Mouse (Mus musculus) urinary bladder, postnatal 10 days (tissue): ENCODE measurements around the gene Akap9.
"Not testable (repeated sequence)": the region's sequence is repeated elsewhere in the genome, so short reads cannot be mapped to it uniquely, and the experiment has no call there.

Experiments used
- DNase-seq: peaks from one replicate; pipeline ENCODE4 v3.0.0; 2022; ENCODE audit warnings: low spot score

The Akap9 gene

DNA sequence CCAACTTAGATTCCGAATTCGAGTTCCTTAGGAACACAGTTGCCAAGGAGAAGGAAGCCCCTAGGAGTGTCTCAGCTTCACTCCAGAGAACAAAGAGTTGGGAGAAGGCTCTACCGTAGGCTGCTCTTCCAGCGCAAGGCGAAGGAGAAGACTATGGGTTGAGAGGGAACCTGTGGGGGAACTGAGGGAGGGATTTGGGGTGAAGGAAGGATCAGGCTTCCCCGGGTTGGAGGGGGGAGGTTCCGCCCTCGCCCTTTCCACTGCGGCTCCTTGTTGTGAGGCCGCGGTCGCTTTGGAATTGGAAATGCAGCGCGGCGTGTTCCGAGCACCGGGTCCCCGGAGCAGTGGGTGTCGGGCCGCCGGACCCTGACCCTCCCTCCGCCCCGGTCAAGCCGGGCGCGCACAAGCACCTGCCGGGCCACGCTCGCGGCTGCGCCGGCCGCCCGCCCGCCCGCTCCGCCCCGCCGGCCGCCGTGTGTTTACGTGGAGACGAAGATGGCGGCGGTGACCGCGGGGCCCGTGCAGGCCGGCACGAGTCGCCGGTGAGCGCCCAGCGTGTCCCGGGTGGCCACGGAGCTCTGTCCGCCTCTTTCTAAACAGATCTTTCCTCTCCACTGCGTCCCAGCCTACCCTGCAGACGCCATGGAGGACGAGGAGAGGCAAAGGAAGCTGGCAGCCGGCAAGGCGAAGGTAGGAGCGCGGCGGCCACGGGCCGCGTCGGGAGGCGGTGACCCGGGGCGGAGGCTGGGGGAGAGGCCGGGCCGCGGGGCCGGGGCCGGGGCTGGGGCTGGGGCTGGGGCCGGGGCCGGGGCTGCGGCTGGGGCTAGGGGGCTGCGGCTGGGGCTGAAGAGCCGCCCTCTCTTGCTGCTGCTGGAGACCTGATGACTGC, at the start of gene Akap9:
Akap9 (plus strand) TSS at position 254 of the 889 bp plus-strand sequence.
- DNase-seq, result no peak

DNA sequence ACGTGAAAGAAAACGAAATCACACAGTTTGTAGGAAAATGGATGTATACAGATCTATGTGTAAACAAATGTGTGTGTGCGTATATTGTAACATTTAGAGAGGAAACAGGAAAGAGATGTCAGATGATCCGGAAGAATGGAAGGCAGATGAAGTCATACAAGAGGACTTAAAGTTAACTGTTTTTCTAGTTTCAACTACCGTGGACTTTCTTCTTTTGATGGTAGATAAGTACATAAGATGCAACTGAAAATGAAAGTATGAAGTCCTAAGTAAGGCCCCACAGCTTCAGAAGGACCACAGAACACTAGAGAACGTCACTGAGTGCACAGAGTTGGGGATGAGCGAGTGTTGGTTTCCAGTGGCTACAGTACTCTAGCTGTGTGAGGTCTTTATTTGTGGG, 41.0 kb upstream of the Akap9 start:
- DNase-seq, result not testable (repeated sequence)

DNA sequence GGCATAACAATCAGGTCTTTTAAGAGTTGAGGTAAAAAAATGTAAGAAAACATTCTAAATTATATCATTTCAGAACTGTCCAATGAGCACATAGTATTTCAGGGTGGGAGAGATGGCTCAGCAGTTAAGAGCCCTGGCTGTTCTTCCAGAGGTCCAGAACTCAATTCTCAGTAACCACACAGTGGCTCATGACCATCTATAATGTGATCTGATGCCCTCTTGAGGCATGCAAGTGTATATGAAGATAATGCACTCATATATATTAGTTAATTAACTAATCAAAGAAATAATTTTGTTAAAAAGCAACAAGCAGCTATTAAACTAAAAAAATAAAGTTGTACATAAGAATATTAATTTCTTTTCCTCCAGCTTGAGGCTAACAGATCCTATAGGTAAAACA, 38.7 kb upstream of the Akap9 start:
- no peak for DNase-seq

DNA sequence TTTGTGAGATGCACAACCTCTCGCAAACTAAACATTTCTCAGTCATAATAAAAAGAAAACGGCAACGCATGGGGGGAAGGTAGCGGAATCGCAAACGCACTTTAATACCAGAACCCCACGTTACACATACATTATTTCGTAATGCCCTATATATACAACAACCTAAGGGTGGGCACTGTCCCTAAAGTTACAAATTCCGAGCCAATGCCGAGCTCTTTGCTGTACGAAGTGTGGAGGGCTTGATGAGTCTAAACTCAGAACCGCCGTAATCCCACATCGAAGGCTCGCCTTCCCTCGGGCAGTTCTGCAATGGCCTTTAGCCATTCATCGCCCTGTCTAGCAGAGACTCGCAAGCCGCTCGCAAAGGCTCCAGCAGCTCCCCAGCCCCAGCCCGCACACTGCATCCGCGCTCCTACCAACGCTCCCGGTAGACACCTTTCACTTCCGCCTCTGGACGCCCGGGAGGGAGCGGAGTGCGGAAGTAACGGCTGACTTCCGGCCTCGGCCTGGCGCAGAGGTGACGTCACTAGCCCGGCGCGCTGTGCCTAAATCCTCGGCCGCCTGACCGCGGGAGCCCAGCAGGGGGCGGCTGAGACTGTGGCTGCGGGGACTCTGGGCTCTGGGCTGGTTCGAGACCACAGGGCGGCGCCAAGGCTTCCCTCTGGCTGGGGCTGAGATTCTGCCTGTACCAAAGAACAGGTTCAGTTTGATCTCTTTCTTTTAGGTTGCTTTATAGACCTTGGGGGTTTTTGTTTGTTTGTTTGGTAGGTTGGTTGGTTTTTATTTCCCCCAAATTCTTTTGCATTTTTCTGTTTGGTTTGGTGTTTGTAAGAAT, 34.2 kb upstream of the Akap9 start, which contains the start of gene Mterf1a:
Mterf1a (minus strand) TSS at position 475 of the 835 bp plus-strand sequence.
- not testable (repeated sequence) for DNase-seq

DNA sequence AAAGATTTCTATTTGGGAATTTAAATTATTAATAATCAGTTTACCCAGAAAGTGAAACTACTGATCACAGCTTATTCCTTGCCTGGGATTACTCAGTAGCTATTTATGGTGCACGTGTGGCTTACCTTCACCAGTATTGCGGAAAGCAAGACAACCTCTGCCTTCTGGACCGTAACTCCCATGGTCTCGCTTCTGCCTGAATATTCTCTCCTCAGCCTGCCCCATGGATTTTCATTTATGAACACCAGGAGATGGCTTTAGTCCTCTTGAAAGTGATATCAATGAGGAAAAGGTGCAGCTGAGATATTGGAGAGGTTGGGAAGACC, 33.6 kb upstream of the Akap9 start:
- not testable (repeated sequence) for DNase-seq

DNA sequence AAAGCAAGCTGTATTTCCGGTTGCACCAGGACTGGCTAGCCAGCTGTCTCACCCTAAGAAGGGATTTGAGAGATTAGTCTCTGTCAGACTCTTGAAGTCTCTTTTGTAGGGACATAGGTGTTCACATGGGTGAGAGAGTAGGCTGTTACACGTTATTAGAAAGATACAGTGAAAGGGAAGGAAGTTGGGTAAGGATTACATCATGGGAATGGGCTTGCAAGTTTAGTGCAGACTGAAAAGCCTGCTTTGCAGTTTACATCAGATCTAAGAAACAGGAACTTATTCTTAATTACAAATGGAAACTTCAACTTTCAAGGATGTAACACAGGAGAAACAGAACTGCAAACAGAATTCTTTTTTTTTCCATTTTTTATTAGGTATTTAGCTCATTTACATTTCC, 22.4 kb upstream of the Akap9 start:
- DNase-seq, result no peak

DNA sequence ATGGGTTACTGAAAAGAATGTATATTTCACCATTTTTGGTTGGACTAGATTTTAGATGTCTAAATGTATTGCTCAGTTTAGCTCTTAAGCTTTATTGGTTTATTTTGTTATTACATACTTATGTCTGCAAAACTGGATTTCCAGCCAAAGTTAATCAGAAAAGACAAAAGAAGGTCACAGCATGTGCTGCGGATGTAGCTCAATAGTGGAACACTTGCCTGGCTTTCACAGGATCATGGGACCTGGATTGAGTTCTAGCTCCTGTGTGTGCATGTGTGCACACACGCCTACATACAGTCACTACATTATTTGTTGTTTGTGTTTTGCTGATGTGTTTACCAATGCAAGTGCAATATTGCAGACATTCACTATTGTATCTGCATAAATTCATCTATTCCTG, 5.5 kb upstream of the Akap9 start:
- DNase-seq, result no peak

DNA sequence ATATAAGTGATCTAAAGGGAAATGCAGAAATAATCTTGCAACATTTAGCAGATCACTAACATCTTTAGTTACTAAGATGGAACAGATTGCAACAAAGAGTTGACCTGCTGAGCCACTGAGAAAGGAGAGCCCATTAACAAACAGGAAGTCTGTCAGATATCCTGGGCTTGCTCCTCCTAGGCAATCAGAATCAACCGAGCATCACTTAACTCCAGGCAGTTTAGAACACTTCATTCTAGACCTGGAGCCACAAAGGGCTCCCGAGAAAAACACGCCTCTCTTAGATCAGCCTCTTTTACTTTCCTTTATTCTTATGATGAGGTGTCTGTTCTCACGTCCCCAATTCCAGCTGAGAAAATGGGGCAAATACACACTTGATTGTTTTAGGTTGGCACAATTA, 1.2 kb upstream of the Akap9 start:
- DNase-seq, result no peak

DNA sequence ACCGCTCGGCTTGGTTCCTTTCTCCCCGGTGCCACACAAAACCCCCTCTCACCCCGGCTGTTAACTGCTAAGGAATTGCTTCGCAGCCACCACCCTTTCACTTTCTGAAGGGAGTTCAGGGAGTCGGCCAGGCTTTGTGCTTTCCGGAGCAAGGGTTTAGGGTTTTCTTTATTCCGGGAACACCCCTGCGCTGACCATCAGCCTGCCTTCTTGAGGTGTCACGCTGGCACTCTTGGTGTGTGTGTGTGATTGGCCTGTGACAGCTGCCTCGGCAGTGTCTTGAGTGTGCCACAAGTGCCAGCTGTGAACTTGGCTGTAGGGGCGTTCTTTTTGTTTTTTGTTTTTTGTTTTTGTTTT, 814 bp downstream of the Akap9 start:
- DNase-seq, result no peak

DNA sequence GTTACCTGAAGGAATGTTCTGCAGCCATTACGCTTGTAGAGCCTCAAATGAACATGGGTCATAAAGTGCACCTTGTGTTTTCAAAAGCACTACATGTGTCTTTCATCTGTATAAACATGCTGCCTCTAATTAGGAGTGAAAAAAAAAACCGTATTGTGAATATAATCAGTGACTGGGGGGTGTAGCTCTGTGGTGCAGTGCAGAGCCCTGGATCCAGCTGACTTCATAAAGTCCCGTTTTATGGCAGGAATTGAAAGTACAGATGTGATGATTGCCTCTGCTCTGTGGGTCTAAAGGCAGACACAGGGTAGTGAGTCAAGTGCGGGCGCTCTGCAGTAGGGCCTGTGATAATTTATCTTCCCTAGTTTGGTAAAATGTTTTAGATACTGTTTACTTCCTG, 2.9 kb downstream of the Akap9 start:
- DNase-seq, result no peak

DNA sequence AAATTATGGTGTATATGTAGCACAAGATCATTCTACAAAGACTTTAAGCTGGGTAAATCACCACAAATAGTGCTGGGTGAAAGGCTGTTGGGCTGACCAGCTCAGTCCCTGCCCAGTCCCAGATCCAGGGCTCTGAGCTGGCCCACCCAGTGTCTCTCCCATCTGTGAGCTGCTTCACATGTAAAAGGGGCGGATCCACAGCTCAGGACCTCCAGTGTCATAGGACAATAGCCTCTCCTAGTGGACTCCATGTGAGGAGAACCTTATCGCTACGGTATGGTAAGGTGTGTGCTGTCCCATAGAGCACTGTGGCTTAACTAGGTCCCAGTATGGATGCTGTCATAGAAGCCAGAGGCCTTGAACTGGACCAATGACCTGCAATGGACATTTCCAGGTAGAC, 3.8 kb downstream of the Akap9 start:
- no peak for DNase-seq

DNA sequence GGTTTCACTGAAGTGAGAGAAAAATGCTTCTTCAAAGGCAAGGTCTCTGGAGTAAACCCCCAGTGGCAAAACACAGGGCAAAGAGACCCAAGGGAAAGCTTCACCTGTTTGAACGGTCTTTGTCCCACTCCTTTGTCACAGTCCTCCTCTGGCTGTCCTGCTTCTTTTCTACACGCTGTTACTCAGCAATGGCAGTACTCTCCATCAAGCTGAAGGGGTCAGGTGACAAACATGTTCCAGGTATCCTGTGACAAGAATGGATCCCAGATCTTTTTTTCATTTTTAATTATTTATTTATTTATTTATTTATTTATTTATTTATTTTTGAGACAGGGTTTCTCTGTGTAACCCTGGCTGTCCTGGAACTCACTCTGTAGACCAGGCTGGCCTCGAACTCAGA, 5.7 kb downstream of the Akap9 start:
- no peak for DNase-seq

DNA sequence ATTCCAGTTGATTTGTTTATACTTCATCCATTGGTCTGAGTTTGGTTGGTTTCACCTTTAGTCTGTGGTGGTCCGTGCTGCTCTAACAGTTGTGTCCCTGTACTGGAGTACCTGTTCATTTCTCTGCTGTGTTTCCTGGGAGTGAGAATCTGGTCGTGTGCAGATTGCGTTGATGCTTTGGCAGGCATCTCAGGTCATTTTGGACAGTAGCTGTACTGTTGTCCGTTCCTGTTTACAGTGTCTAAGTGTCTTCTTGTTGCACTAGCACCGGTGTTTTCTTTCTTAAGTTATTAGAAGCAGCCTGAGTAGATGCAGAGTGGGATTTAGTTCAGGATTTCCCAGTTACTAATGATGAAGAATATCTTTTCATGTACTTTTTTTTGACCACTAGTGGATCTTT, 7.4 kb downstream of the Akap9 start:
- no peak for DNase-seq

DNA sequence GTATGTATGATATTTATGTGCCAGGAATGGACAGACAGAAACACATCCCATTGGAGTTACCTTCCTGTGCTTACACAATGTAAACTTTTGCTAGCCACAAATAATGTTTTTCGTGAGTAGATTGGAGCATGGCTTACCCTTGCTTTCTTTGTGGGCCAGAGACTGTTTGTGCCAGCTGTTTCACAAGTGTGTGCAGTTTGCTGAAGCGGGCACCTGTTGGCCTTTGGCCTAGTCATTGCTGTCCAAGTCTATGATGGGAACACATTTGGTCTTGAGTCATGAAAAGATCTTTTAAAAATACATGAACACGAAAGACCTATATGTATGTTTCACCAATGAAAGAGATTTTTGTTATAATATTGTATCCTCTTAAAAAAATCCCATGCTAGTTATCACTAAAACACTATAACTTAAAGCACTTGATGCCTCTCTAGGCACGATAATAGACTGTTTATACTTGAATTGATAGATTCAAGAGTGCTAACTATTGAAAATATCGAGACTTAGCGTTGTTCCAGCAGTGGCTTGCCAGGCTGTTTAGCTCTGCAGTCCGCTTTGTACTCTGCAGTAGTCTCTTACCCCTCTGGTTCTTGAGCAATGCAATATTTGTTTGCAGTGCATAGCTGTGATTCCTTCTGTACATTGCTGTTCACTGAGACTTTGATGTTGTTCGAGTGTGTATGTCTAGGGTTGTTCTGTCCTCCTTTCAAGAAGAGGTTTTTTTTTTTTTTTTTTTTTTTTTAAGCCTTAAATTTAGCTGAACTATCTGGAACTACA, 8.1 kb downstream of the Akap9 start:
- DNase-seq, result no peak

DNA sequence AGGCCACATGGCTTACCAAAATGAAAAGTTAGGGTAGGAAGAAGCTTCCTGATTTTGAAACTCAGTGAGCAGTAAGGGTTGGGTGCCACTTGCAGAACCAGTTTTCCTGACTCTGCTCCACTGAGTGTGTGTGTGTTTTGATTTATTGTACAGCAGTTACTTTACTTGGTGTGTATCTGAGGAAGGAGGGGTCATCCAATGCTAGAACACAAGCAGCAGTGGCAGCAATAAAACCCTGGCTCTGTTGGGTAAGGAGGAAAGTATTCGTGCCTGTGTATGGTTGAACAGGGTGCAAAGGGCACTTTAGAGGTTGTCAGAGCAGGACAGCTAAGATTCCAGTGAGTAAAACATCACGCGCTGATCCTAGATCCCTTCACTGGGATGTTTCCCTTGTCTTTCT, 11.1 kb downstream of the Akap9 start:
- DNase-seq, result no peak

DNA sequence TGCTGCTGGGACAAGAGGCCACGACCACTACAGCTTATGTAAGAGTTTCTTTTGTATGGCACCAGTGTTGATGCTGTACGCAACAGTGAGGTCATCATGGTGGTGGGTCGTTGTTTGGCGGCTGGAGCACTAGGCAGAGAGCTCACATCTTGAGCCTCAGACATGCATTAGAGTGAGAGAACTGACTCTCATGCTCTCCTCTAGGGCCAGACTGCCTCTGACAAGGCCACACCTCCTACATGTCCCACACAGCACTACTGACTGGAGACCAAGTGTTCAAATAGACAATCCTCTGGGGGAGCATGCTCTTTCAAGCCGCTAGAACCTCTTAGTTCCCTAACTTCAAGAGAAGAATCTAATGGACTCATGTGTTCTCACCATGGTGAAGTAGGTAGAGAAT, 11.5 kb downstream of the Akap9 start:
- DNase-seq, result no peak

DNA sequence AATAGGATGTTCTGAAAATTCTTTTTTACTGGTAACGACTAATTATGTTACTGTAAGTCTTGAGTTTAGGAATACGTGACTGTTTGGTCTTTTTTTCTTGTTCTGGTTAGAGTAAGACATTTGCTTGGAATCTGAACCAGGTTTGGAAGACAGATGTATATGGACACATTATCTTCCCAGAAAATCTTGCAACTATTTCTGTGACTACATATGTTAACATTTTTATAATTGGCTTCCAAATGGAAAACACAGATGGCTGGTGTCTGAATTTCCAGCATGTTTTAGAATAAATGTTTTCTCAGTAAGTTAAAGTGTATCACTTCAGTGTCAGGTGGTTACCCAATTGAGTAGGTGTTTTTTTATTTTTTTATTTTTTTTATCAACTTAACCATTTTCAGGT, 13.4 kb downstream of the Akap9 start:
- DNase-seq, result no peak

DNA sequence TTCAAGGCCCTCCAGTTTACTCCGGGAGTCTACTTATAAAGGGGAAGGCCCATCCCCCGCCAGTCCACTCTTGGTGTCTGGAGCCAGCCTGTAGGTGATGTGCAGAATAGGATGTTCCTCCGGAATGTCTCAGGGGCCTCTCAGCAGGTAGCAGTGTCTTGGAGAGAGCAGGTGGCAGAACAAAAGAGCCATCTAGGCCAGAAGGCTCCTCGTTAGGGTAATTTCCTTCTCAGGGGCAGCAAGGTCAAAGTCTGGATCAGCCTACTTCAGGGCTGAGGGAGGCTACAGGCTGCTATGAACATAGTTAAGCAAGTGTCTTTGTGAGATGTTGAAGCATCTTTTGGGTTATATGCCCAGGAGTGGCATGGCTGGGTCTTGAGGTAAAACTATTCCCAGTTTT, 15.3 kb downstream of the Akap9 start:
- DNase-seq, result not testable (repeated sequence)

DNA sequence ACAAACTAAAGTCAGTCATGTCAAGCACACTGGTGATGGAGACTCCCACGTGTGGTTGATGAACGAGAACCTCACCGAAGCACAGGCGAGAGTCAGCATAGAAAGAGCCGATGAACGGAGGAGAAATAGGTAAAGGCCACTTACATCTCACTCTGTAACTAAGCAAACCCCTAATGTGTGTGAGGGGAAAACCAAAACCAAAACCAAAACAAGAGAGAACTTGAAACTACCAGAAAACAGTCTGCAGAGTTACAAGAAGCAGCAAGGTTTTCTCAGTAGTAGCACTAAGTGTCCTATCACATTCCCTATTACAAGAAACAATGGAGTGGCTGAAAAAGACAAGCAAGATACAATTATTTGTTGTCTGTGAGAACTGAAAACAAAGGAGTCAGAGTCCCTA, 24.6 kb downstream of the Akap9 start:
- DNase-seq, result no peak

DNA sequence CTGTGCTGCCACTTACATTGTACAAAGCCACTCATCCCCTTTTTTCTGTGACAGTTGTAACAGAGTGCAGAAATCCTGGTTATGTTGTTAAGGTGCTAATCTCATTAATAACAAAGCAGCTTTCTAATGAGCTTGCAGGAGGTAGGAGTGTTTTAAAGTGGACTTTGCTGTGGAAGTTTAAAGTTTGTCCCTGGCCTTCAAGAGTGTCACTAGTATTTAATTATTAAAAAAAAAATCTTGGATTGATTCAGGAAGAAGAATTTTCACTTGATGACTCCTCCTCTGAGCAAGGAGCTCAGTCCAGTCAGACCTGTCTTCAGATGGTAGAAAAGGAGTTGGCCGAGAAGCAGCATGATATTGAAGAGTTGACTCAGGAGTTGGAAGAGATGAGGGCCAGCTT, 26.7 kb downstream of the Akap9 start:
- no peak for DNase-seq

DNA sequence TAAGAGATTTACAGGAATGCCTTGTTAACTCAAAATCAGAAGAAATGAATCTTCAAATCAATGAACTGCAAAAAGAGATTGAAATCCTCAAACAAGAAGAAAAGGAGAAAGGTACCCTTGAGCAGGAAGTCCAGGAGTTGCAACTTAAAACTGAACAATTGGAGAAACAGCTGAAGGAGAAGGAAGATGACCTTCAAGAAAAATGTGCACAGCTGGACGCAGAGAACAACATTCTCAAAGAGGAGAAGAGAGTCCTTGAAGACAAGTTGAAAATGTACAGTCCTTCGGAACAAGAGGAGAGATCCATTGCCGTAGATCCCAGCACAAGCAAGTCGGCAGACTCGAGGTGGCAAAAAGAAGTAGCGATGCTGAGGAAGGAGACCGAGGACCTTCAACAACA, 33.4 kb downstream of the Akap9 start:
- no peak for DNase-seq

DNA sequence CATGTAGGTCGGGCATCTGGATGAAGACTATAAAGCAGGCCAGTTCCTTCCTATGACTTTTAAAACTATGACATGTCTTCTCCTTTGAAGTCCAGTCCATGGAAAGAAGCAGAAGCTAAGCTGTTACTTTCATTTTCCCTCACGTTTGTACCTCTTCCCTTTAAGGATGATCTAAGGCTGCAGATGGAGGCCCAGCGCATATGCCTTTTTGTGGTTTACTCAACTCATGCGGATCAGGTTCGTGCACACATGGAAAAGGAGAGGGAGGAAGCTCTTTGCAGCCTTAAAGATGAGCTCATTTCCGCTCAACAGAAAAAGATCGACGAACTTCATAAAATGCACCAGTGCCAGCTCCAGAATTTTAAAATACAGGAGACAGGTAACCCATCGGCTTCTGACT, 40.6 kb downstream of the Akap9 start:
- DNase-seq, result no peak

DNA sequence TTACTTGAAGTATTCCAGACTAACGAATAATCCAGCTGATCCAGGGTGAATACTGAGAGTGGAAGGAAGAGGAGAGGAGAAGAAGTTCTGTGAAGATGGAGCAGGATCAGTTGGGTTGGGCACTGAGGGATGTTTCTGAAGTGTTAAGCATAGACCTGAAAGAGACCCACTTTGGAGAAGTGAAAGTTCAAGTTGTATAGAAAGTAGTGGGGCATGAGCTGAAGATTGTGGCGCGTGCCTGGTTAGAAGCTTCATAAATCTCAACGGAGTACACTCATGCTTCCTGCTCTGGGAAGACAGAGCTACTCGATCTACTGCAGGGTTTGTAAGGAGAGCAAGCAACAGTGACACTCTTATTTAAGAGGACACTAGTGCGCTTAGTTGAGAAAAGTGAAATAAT, 41.3 kb downstream of the Akap9 start:
- DNase-seq, result no peak
